Mouse (Mus musculus): Measurements from ENCODE around the gene Ntn3.
A peak's percentile ranks its signal among the peaks of the same experiment; 100 is the strongest.

DNA sequence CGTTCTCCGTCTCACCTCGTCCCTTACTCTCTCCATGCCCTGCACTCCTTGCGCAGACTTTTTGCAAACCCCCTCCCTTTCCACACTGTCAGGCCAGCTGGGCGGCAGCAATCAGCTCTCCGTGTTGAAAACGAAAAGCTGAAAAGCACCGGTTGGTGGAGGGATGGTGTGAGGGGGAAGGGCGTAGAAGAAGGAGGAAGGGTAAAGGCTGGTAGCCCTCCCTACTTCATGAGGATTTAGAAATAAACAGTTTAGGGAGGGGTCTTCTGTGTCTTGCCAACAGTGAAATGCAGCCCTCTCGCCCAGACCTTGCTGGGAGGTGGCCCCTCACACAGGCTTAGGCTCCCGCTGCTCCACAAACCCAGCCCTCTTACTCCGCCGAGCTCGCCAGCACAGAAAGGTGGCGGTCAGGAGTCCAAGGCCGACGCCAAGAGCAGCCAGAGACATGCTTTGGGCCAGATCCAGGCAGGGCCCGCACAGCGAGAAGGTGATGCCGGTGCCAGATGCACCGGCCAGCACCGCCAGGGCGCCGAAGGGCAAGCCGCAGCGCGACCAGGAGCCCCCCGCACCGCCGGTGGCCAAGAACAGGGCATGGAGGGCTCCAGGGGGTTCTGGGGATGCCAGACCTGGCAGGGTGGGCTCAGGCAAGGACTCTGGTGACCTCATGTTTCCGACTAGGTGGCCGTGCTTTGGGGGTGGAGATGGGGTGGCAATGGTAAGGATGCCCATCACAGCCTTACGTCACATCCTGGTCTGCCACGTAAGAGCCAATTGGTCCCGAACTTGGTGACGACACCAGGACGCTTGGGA lies 2.5 kb upstream of the Ntn3 start:
- TF ChIP-seq CTCF (IDR thresholded peaks at IDR 0.05; ENCODE audit: low read depth): 0 out of 2 replicates have a peak, but pooled peaks have one; percentile 12
- no peak for TF ChIP-seq EP300 (optimal IDR thresholded peaks at IDR 0.05)
